Mouse (Mus musculus): ENCODE data around the gene Satb2. TPM values are rescaled to one million over a fixed set of nuclear protein-coding genes. Genes with fewer than 3 reads are reported as not detected.

Satb2 gene
- total RNA-seq (2021) = under 1 TPM; 0.50 to 0.69 TPM

- peak; percentile 4 for DNase-seq
Observed at GRCm38 (mm10) chr1:56978151-56978700, at the start of gene Satb2. Gene Satb2 (minus strand): TSS chr1:56978650.

GRCm38 (mm10) chr1:57018941-57019340, 40.5 kb upstream of the Satb2 start:
- DNase-seq = no peak

GRCm38 (mm10) chr1:57013856-57014255, 35.4 kb upstream of the Satb2 start:
- no peak for DNase-seq

GRCm38 (mm10) chr1:57009171-57009570, 30.7 kb upstream of the Satb2 start:
- DNase-seq = no peak

GRCm38 (mm10) chr1:56995041-56995440, 16.6 kb upstream of the Satb2 start:
- DNase-seq = no peak

GRCm38 (mm10) chr1:56992310-56992709, 13.9 kb upstream of the Satb2 start:
- DNase-seq = no peak

- DNase-seq = no peak
Observed at GRCm38 (mm10) chr1:56991613-56992012, 13.2 kb upstream of the Satb2 start.

- no peak for DNase-seq
Observed at GRCm38 (mm10) chr1:56984483-56984810, 6.0 kb upstream of the Satb2 start.

GRCm38 (mm10) chr1:56983771-56984482, 5.5 kb upstream of the Satb2 start:
- no peak for DNase-seq

- DNase-seq = no peak
Observed at GRCm38 (mm10) chr1:56983100-56983590, 4.7 kb upstream of the Satb2 start.

GRCm38 (mm10) chr1:56982631-56983030, 4.2 kb upstream of the Satb2 start:
- DNase-seq = no peak

- DNase-seq = no peak
Observed at GRCm38 (mm10) chr1:56981947-56982555, 3.6 kb upstream of the Satb2 start.

GRCm38 (mm10) chr1:56981508-56981907, 3.1 kb upstream of the Satb2 start:
- DNase-seq = no peak

GRCm38 (mm10) chr1:56980631-56981275, 2.3 kb upstream of the Satb2 start:
- DNase-seq = peak; percentile 12

- no peak for DNase-seq
Observed at GRCm38 (mm10) chr1:56979531-56980395, 1.3 kb upstream of the Satb2 start.

- peak; percentile 81 for DNase-seq
Observed at GRCm38 (mm10) chr1:56977201-56978100, 999 bp downstream of the Satb2 start.

- DNase-seq = no peak
Observed at GRCm38 (mm10) chr1:56976825-56977104, 1.7 kb downstream of the Satb2 start.

- DNase-seq = no peak
Observed at GRCm38 (mm10) chr1:56976044-56976824, 2.2 kb downstream of the Satb2 start.

- DNase-seq = no peak
Observed at GRCm38 (mm10) chr1:56975546-56975945, 2.9 kb downstream of the Satb2 start.

- no peak for DNase-seq
Observed at GRCm38 (mm10) chr1:56974187-56974586, 4.3 kb downstream of the Satb2 start.

GRCm38 (mm10) chr1:56973593-56973950, 4.9 kb downstream of the Satb2 start:
- no peak for DNase-seq
